Mouse (Mus musculus) C2C12 (cell line): ENCODE results near the gene Rmnd1. TPM values are rescaled to one million over a fixed set of nuclear protein-coding genes. Genes with fewer than 3 reads are reported as not detected.

ENCODE experiments used
- H3K27me3 ChIP-seq: one replicate; pipeline ENCODE4 v1.6.1; 2011; ENCODE audit not compliant: control insufficient read depth, insufficient read depth, insufficient read length
- H3K36me3 ChIP-seq: one replicate; pipeline ENCODE4 v1.6.1; 2011; ENCODE audit not compliant: control insufficient read depth, insufficient read depth
- H3K4me3 ChIP-seq: one replicate; pipeline ENCODE4 v1.5.1; 2011; ENCODE audit warnings: mild to moderate bottlenecking, control low read depth; ENCODE audit not compliant: poor library complexity, insufficient read depth, severe bottlenecking
- H3K79me2 ChIP-seq: one replicate; pipeline ENCODE4 v1.6.1; 2011; ENCODE audit not compliant: control insufficient read depth, insufficient read depth
- H3K79me3 ChIP-seq: one replicate; pipeline ENCODE4 v1.6.1; 2011; ENCODE audit warnings: low read depth, control low read depth
- H3ac ChIP-seq: one replicate; pipeline ENCODE3; 2011; ENCODE audit warnings: low read depth; ENCODE audit not compliant: control insufficient read depth, insufficient read length
- CEBPB ChIP-seq: IDR thresholded peaks from one replicate; pipeline ENCODE4 v1.6.1; 2011; ENCODE audit warnings: low read depth, mild to moderate bottlenecking, control low read depth, moderate library complexity
- CTCF ChIP-seq: IDR thresholded peaks from one replicate; pipeline ENCODE4 v1.5.1; 2011; ENCODE audit not compliant: control insufficient read depth, insufficient read depth, insufficient read length
- FOSL1 ChIP-seq: IDR thresholded peaks from one replicate; pipeline ENCODE4 v1.8.0; 2011; ENCODE audit warnings: mild to moderate bottlenecking, low read length; ENCODE audit not compliant: poor library complexity, insufficient read depth, severe bottlenecking
- MAX ChIP-seq: IDR thresholded peaks from one replicate; pipeline ENCODE4 v1.6.1; 2011; ENCODE audit warnings: mild to moderate bottlenecking, control low read depth
- MYOD1 ChIP-seq: IDR thresholded peaks from one replicate; pipeline ENCODE4 v1.6.1; 2011; ENCODE audit warnings: low read depth; ENCODE audit not compliant: control insufficient read depth, insufficient read length
- MYOG ChIP-seq: IDR thresholded peaks from one replicate; pipeline ENCODE4 v1.6.1; 2011; ENCODE audit not compliant: control insufficient read depth, insufficient read length; ENCODE audit errors: extremely low read depth
- USF1 ChIP-seq: IDR thresholded peaks from one replicate; pipeline ENCODE4 v1.6.1; 2011; ENCODE audit warnings: low read depth, mild to moderate bottlenecking, control low read depth, moderate library complexity
- polyA plus RNA-seq: library from polyadenylated mRNA; unstranded; fragments of >200 nt; fragmentation: generic; extraction: Trizol; gene quantifications from one replicate; pipeline ENCODE4 v1.2.1, GENCODE M21; 2012; ENCODE audit warnings: missing spikeins

The Rmnd1 gene
- polyA plus RNA-seq, 1 experiment: 11.1 TPM

DNA sequence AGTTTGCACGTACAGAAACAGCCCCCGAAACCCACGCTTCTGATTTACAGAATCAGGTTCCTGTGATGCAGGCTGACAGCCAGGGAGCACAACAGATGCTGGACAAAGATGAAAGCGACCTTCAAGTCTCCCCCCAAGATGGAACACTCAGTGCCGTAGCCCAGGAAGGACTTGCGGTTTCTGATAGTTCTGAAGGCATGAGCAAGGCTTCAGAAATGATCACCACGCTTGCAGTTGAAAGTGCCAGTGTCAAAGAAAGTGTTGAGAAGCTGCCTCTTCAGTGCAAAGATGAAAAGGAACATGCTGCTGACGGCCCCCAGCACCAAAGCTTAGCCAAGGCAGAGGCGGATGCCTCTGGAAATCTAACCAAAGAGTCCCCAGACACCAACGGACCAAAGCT lies 74.8 kb downstream of the Rmnd1 start:
- H3K36me3 ChIP-seq: no peaks in the 10 kb centered on the region

DNA sequence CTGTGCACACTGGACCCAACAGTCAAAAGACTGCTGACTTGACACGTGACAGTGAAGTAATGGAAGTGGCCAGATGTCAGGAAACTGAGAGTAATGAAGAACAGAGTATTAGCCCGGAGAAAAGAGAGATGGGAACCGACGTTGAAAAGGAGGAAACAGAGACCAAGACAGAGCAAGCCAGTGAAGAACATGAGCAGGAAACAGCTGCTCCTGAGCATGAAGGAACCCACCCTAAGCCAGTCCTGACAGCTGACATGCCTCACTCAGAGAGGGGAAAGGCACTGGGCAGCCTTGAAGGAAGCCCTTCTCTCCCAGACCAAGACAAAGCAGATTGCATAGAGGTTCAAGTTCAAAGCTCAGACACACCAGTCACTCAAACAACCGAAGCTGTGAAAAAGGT lies 75.5 kb downstream of the Rmnd1 start:
- H3ac ChIP-seq: no peak overlapping the region
- no peak overlapping the region for H3K4me3 ChIP-seq
- no peaks in the 10 kb centered on the region for H3K36me3 ChIP-seq
- H3K27me3 ChIP-seq: no peaks in the 10 kb centered on the region
- no peaks in the 10 kb centered on the region for H3K79me3 ChIP-seq
- H3K79me2 ChIP-seq: no peaks in the 10 kb centered on the region
- no peak for TF ChIP-seq FOSL1
- no peak for TF ChIP-seq MYOG
- TF ChIP-seq MAX: no peak
- no peak for TF ChIP-seq CTCF
- TF ChIP-seq USF1: no peak
- no peak for TF ChIP-seq MYOD1
- no peak for TF ChIP-seq CEBPB

More for the DNA sequence above, 74.8 kb downstream of the Rmnd1 start:
- H3ac ChIP-seq: no peak overlapping the region
- no peak overlapping the region for H3K4me3 ChIP-seq
- no peaks in the 10 kb centered on the region for H3K27me3 ChIP-seq
- TF ChIP-seq USF1 (no peak), FOSL1 (no peak), MAX (no peak), CTCF (no peak), MYOG (no peak), CEBPB (no peak), MYOD1 (no peak)
- no peaks in the 10 kb centered on the region for H3K79me2 ChIP-seq
- no peaks in the 10 kb centered on the region for H3K79me3 ChIP-seq

DNA sequence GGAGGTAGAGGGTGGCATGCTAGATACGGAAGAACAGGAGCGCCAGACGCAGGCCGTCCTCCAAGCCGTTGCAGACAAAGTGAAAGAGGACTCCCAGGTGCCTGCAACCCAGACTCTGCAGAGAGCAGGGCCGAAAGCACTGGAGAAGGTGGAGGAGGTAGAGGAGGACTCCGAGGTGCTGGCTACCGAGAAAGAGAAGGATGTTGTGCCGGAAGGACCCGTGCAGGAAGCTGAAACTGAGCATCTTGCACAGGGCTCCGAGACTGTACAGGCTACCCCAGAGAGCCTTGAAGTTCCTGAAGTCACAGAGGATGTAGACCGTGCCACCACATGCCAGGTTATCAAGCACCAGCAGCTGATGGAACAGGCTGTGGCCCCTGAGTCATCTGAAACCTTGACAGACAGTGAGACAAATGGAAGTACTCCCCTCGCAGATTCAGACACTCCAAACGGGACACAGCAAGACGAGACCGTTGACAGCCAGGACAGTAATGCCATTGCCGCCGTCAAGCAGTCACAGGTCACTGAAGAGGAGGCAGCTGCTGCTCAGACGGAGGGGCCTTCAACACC lies 76.2 kb downstream of the Rmnd1 start:
- Histone ChIP-seq H3K27me3 (no peaks in the 10 kb centered on the region), H3K36me3 (no peaks in the 10 kb centered on the region), H3K79me3 (no peaks in the 10 kb centered on the region), H3ac (no peak overlapping the region), H3K79me2 (no peaks in the 10 kb centered on the region), H3K4me3 (no peak overlapping the region)
- no peak for TF ChIP-seq CEBPB
- no peak for TF ChIP-seq MAX
- TF ChIP-seq MYOG: no peak
- TF ChIP-seq FOSL1: no peak
- no peak for TF ChIP-seq MYOD1
- TF ChIP-seq CTCF: no peak
- TF ChIP-seq USF1: no peak

GRCm38 (mm10) chr10:4354371-4355260 lies 77.6 kb downstream of the Rmnd1 start:
- Histone ChIP-seq H3K27me3 (no peaks in the 10 kb centered on the region), H3ac (no peak overlapping the region), H3K36me3 (no peaks in the 10 kb centered on the region), H3K79me2 (no peaks in the 10 kb centered on the region), H3K79me3 (no peaks in the 10 kb centered on the region), H3K4me3 (no peak overlapping the region)
- TF ChIP-seq MAX (no peak), CEBPB (no peak), MYOD1 (no peak), MYOG (no peak), CTCF (no peak), USF1 (no peak), FOSL1 (no peak)

Other genes with a start within 250 kb of the Rmnd1 start
- 4.7 TPM for gene Akap12, start 166.0 kb downstream of the Rmnd1 start, polyA plus RNA-seq
- gene Zbtb2, start 44.3 kb downstream of the Rmnd1 start, polyA plus RNA-seq: 7.9 TPM
- gene Armt1, start 79 bp upstream of the Rmnd1 start, polyA plus RNA-seq: 15.8 TPM
- 0.02 TPM for gene Ccdc170, start 50.1 kb upstream of the Rmnd1 start, polyA plus RNA-seq
- 0.40 TPM for gene Esr1, start 179.2 kb upstream of the Rmnd1 start, polyA plus RNA-seq